Mouse (Mus musculus) hematopoietic stem cell, adult 5-6 weeks (primary cell): ENCODE measurements around the gene Lrrc15. TPM values are rescaled to one million over a fixed set of nuclear protein-coding genes. Genes with fewer than 3 reads are reported as not detected.

ENCODE experiments used
- ATAC-seq, 2 experiments: fragments of 125-278 bp in 1 of 2; replicated peaks in 1 of 2; 2 replicates each; pipeline ENCODE4 v1.8.0; 2016 to 2017; ENCODE audit warnings: inconsistent platforms in 2 of 2, mild to moderate bottlenecking in 2 of 2, moderate number of reproducible peaks in 2 of 2, low read depth in 1 of 2, moderate TSS enrichment in 1 of 2; ENCODE audit not compliant: low FRiP score in 2 of 2, poor library complexity in 2 of 2, severe bottlenecking in 2 of 2, insufficient read depth in 1 of 2, low TSS enrichment in 1 of 2
- total RNA-seq: library from RNA; stranded (forward); fragments of 172-1452, 232-1000 nt; gene quantifications from 2 replicates; pipeline ENCODE4 v1.2.3, GENCODE M21; 2017

Gene Lrrc15
- total RNA-seq, 1 experiment from 2014 or later, result not detected

- no peak for ATAC-seq
Measured at GRCm38 (mm10) chr16:30285701-30286100, 2.6 kb upstream of the Lrrc15 start.

DNA sequence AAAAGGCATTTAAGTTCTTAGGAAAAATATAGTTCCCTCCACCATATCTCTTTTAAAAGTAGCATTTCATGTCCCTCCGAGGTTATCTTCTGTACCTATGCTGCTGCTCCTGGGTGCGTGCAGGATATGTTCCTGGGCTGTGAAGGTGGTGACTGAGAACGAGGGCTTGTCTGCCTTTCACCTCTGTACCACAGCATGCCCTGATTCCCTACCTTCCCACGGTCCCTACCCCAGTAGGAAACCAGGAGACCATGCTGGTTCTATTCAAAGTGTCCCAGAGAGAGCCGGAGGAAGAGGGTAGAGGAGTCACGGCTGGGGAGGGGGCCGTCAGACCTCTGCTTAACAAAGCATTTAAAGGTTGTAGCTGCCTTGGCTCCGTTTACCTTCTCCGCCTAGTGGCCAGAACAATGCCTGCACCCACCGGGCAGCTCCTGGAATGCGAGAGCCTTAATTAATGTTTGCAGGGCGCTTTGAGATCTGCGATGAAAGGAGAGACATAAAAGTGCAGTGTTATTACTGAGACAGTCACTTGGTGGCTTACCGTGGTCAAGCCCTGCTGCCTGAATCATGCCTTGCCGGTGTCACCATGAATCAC lies 784 bp upstream of the Lrrc15 start:
- peak; percentile 60 to 82; a peak in 3 of 4 replicates for ATAC-seq

DNA sequence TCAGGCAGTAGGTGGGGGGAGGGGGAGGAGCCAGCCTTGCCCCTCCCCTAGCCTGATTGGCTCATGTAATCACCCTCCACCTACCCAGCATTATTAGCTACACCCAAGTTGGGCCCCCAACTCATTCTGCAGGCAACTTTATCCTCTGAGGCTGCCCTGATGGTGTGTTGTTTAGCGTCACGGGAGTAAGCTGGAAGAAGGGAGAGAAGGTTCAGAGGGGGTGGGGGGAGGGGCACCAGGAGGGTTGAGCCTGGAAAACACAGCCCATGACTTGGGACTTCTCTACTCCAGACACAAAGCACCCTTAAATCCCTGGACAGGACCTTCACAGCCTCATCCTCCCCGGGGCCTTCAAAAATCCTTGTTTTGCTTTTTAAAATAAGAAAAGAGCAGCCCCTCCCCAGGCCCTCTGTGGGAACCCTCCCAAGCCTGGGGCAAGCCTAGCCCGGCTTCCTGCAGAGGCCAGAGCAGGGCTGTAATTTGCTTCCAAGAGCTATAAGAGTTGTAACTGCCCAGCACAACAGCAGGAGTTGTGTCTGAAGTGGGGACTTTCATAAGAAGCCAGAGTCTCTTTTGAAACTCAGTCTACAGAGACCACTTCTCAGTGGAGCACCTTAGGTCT lies 2.3 kb downstream of the Lrrc15 start:
- no peak for ATAC-seq

- no peak for ATAC-seq
Measured at GRCm38 (mm10) chr16:30278406-30278805, 4.7 kb downstream of the Lrrc15 start.

- no peak; a peak in 1 of 4 replicates for ATAC-seq
Measured at GRCm38 (mm10) chr16:30275558-30276340, 7.3 kb downstream of the Lrrc15 start.

DNA sequence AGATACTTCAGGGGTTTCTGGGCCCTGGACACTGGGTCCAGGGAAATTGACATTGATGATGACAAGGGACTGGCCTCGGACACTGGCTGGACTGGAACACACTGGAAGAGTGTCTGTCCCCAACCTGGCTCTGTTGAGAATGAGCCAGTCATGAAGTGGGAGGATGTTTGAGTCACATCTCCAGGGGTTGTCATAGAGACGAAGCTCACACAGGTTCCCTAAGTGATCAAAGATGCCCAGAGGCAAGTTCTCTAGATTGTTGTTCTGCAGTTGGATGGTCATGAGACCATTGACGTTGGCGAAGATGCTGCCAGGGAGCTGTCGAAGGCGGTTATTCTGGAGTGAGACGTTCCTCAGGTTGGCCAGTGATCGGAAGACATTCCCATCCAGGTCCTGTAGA lies 10.0 kb downstream of the Lrrc15 start:
- ATAC-seq, result no peak

DNA sequence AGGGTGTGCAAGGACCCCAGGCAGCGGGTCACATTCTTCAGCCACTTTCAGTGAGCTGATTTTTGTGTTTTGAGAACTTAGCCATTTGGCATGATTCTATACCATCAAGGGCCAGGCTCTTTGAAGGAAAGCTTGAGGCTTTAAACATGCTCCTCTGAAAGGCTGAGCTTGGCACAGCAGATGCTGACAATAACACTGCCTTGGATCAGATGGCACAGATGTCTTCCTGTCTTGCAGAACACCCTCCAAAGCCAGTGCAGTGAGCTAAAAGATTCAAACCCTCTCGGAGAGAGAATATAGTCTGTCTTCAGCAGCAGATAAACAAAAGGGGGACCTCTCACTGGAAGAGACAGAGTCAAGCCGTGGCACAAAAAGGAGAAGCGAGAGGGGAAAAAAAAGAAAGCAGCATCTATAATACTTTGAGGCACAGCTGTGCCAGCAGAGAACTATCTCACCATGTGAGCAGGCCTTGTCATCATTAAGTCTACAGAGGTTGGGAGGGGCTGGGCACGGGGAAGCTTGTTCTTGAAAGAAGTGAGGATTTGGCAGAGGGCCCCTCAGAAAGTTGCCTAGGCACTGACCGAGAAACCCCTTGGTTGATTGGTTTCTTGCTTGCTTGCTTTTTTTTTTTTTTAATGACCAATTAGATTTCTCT lies 11.0 kb downstream of the Lrrc15 start:
- no peak for ATAC-seq

GRCm38 (mm10) chr16:30271223-30271761 lies 11.8 kb downstream of the Lrrc15 start:
- no peak for ATAC-seq

- ATAC-seq, result no peak
Measured at GRCm38 (mm10) chr16:30267359-30267758, 15.7 kb downstream of the Lrrc15 start, which contains the start of gene Cpn2. Cpn2 (minus strand) TSS chr16:30267499.

- no peak for ATAC-seq
Measured at GRCm38 (mm10) chr16:30266561-30266960, 16.5 kb downstream of the Lrrc15 start.

- ATAC-seq, result peak; percentile 57 to 72
Measured at GRCm38 (mm10) chr16:30265611-30266010, 17.4 kb downstream of the Lrrc15 start.

DNA sequence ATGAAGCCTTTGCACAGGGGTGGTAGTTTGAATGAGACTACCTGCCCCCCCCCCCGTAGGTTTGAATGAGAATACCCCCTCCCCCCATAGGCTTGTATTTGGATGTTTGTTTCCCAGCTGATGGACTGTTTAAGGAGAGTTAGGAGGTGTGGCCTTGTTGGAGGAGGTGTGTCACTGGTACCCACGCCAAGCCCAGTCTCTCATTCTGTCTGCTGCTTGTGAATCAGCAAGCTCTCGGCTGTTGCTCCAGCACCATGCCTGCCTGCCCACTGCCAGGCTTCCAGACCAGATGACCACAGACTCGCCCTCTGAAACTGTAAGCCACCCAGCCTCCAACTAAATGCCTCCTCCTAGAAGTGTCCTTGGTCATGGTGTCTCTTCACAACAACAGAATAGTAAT lies 19.9 kb downstream of the Lrrc15 start:
- ATAC-seq, result no peak

GRCm38 (mm10) chr16:30262664-30263063 lies 20.4 kb downstream of the Lrrc15 start:
- peak in 1 of 2 experiments; percentile 34; a peak in 1 of 4 replicates for ATAC-seq

DNA sequence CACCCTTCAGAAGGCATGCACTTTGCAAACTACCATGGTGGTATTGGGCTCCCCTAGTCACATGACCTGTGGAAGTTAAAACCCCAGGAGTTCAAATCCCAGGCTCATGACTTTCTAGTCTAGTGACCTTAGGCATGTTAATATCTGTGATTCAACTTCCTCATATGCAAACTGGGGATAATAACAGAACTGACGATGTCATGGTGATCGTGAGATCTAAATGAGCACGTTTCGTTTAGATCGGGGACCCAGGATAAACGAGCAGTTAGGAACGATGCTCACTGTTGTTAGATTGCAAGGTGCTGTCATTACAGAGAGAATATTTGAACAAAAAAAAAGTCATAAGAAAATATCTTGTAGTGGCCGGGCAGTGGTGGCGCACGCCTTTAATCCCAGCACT lies 20.9 kb downstream of the Lrrc15 start:
- no peak for ATAC-seq

DNA sequence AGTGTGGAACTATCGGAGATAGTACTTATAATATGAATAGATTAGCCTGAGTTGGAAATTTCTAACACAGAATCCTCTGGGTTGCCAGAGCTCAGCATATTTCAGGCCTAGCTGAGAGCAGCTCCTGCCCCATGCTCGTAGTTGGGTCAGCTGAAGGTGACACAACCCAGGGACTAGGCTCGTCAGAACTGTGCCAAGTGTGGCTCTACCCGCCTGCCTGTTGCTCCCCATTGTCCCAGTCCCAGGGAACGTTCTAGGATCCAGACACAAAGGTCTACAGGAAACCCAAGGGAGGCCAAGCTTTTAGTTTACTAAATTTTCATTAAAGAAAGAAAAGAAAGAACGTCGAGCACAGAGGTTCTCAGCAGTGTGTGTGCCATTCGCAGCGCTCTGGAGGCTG lies 21.7 kb downstream of the Lrrc15 start:
- no peak for ATAC-seq

GRCm38 (mm10) chr16:30260012-30260635 lies 22.9 kb downstream of the Lrrc15 start:
- ATAC-seq, result no peak

GRCm38 (mm10) chr16:30259444-30259843 lies 23.6 kb downstream of the Lrrc15 start:
- no peak for ATAC-seq
